Mouse (Mus musculus) brain, embryonic 18.5 days (tissue): Measurements from ENCODE around the gene Olfr1428.
"Not testable (repeated sequence)": the region's sequence is repeated elsewhere in the genome, so short reads cannot be mapped to it uniquely, and the experiment has no call there.

ENCODE experiments used
- DNase-seq: peaks from one replicate; pipeline ENCODE4 v3.0.0-alpha.2; 2012; ENCODE audit warnings: low read depth, low spot score

Olfr1428 gene

GRCm38 (mm10) chr19:12115797-12116196, at the start of gene Olfr1428:
Gene Olfr1428 (minus strand): TSS chr19:12115897.
- DNase-seq, result no peak

GRCm38 (mm10) chr19:12145452-12145851, 29.8 kb upstream of the Olfr1428 start:
- peak; percentile 60 for DNase-seq

GRCm38 (mm10) chr19:12143356-12143755, 27.7 kb upstream of the Olfr1428 start:
- DNase-seq, result peak; percentile 68

- no peak for DNase-seq
Measured at GRCm38 (mm10) chr19:12134289-12134688, 18.6 kb upstream of the Olfr1428 start.

GRCm38 (mm10) chr19:12123103-12123502, 7.4 kb upstream of the Olfr1428 start, which contains the start of gene Olfr76:
Gene Olfr76 (minus strand): TSS chr19:12123203.
- DNase-seq, result no peak

GRCm38 (mm10) chr19:12116464-12116863, 767 bp upstream of the Olfr1428 start:
- no peak for DNase-seq

GRCm38 (mm10) chr19:12113807-12114206, 1.9 kb downstream of the Olfr1428 start:
- DNase-seq, result no peak

- no peak for DNase-seq
Measured at GRCm38 (mm10) chr19:12104541-12104940, 11.2 kb downstream of the Olfr1428 start.

GRCm38 (mm10) chr19:12103234-12103633, 12.5 kb downstream of the Olfr1428 start, which contains the start of gene Olfr1427:
Gene Olfr1427 (minus strand): TSS chr19:12103334.
- no peak for DNase-seq

- no peak for DNase-seq
Measured at GRCm38 (mm10) chr19:12091913-12092312, 23.8 kb downstream of the Olfr1428 start, which contains the start of gene Olfr1426. Gene Olfr1426 (minus strand): TSS chr19:12092013.

GRCm38 (mm10) chr19:12077631-12078030, 38.1 kb downstream of the Olfr1428 start, which contains the start of gene Olfr1425:
Gene Olfr1425 (minus strand): TSS chr19:12077731.
- DNase-seq, result not testable (repeated sequence)

GRCm38 (mm10) chr19:12069546-12069945, 46.2 kb downstream of the Olfr1428 start:
- not testable (repeated sequence) for DNase-seq

- DNase-seq, result not testable (repeated sequence)
Measured at GRCm38 (mm10) chr19:12067806-12068205, 47.9 kb downstream of the Olfr1428 start.

GRCm38 (mm10) chr19:12062582-12062981, 53.1 kb downstream of the Olfr1428 start, which contains the start of gene Olfr1424:
Gene Olfr1424 (minus strand): TSS chr19:12062682.
- DNase-seq, result not testable (repeated sequence)
